Mouse (Mus musculus): ENCODE measurements around the gene Zcchc17. TPM values are rescaled to one million over a fixed set of nuclear protein-coding genes. Genes with fewer than 3 reads are reported as not detected.

Zcchc17 gene
- polyA plus RNA-seq, 1 experiment: 17.1 TPM

DNA sequence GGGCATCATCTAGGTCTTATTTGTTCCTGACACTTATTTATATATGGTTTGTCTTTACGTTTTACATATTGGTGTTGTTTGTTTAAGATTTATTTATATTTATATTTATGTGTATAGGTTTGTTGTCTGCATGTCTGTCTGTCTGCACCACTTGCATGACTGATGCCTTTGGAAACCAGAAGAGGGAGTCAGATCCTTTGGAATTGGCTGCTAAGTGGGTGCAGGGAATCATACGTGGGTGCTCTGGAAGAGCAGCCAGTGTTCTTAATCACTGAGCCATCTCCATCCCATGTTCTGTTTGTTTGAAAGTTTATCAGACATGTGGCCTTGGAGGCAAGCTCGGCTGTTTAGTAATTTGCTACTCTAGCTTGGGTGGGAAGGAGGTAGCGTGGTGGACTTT is 17.8 kb upstream of the Zcchc17 start:
- 59% methylated on average over 4 of the region's 4 CpGs for WGBS
- TF ChIP-seq CTCF (IDR thresholded peaks at IDR 0.05; ENCODE audit: extremely low read depth, insufficient read length, insufficient replicate concordance, low read depth, low read length): no peak
- TF ChIP-seq POLR2A (IDR thresholded peaks at IDR 0.05; ENCODE audit: low read depth, low read length): no peak
- no peaks in the 10 kb centered on the region for H3K27me3 ChIP-seq (ENCODE audit: control insufficient read depth, insufficient read depth, low read length)
- no peak overlapping the region for H3K4me3 ChIP-seq (ENCODE audit: low read depth, low read length)
- no peaks in the 10 kb centered on the region for H3K4me1 ChIP-seq (ENCODE audit: control insufficient read depth, insufficient read depth, insufficient read length, low read length)
- peaks cover 47% of the 10 kb centered on the region for H3K36me3 ChIP-seq (ENCODE audit: control insufficient read depth, insufficient read depth, low read length)
- H3K27ac ChIP-seq (ENCODE audit: insufficient read depth, low read depth, low read length): no peak overlapping the region

- H3K27me3 ChIP-seq (ENCODE audit: control insufficient read depth, insufficient read depth, low read length): no peaks in the 10 kb centered on the region
- TF ChIP-seq POLR2A (IDR thresholded peaks at IDR 0.05; ENCODE audit: low read depth, low read length): no peak
- TF ChIP-seq CTCF (IDR thresholded peaks at IDR 0.05; ENCODE audit: extremely low read depth, insufficient read length, insufficient replicate concordance, low read depth, low read length): no peak
- H3K4me1 ChIP-seq (ENCODE audit: control insufficient read depth, insufficient read depth, insufficient read length, low read length): no peaks in the 10 kb centered on the region
- no peak overlapping the region for H3K4me3 ChIP-seq (ENCODE audit: low read depth, low read length)
- H3K27ac ChIP-seq (ENCODE audit: insufficient read depth, low read depth, low read length): no peak overlapping the region
- H3K36me3 ChIP-seq (ENCODE audit: control insufficient read depth, insufficient read depth, low read length): peaks cover 46% of the 10 kb centered on the region
- 84% methylated on average over 4 of the region's 4 CpGs for WGBS
Measured at GRCm38 (mm10) chr4:130376675-130377074, 16.9 kb upstream of the Zcchc17 start.

DNA sequence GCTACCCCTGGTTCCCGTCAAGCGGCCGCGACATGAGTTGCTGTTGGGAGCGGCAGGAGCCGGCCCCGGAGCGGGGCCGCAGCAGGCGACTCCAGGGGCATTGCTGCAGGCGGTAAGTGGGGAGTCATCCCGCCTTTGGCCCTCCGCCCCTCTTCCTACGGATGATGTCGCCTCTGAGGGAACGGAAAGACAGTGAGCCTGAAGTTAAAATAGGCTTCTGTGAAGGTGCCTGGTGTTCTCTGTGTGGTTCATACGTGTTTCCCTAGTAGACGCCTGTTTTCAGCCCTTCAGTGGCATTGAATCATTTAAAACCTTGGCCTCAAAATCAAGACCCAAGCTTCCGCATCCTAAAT is 471 bp upstream of the Zcchc17 start:
- TF ChIP-seq POLR2A (IDR thresholded peaks at IDR 0.05; ENCODE audit: low read depth, low read length) (no peak), CTCF (IDR thresholded peaks at IDR 0.05; ENCODE audit: extremely low read depth, insufficient read length, insufficient replicate concordance, low read depth, low read length) (no peak)
- Histone ChIP-seq H3K4me1 (ENCODE audit: control insufficient read depth, insufficient read depth, insufficient read length, low read length) (peaks cover 3% of the 10 kb centered on the region; the same call in 1 of the 2 replicates), H3K4me3 (ENCODE audit: low read depth, low read length) (peak overlapping the region; percentile 87), H3K27me3 (ENCODE audit: control insufficient read depth, insufficient read depth, low read length) (no peaks in the 10 kb centered on the region), H3K27ac (ENCODE audit: insufficient read depth, low read depth, low read length) (0 out of 2 replicates have a peak overlapping the region, but pooled peaks have one; percentile 7), H3K36me3 (ENCODE audit: control insufficient read depth, insufficient read depth, low read length) (peaks cover 15% of the 10 kb centered on the region)
- 2% methylated on average over 19 of the region's 19 CpGs for WGBS

DNA sequence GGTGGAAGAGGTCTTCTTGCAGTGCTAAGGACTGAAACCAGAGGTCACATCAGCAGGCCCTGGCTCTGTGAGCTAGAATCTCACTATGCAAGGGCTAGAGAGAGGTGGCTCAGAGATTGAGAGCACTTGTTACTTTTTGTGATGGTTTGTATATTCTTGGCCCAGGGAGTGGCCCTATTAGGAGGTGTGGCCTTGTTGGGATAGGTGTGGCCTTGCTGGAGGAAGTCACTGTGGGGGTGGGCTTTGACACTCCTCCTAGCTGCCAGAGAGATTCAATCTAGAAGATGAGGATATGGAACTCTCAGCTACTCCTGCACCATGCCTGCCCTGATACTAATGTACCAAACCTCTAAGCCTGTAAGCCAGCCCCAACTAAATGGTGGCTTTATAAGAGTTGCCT is 1.8 kb downstream of the Zcchc17 start:
- Histone ChIP-seq H3K27ac (ENCODE audit: insufficient read depth, low read depth, low read length) (no peak overlapping the region), H3K4me1 (ENCODE audit: control insufficient read depth, insufficient read depth, insufficient read length, low read length) (peaks cover 3% of the 10 kb centered on the region; the same call in 1 of the 2 replicates), H3K4me3 (ENCODE audit: low read depth, low read length) (no peak overlapping the region), H3K36me3 (ENCODE audit: control insufficient read depth, insufficient read depth, low read length) (peaks cover 3% of the 10 kb centered on the region), H3K27me3 (ENCODE audit: control insufficient read depth, insufficient read depth, low read length) (no peaks in the 10 kb centered on the region)
- TF ChIP-seq POLR2A (IDR thresholded peaks at IDR 0.05; ENCODE audit: low read depth, low read length) (no peak), CTCF (IDR thresholded peaks at IDR 0.05; ENCODE audit: extremely low read depth, insufficient read length, insufficient replicate concordance, low read depth, low read length) (no peak)

- Histone ChIP-seq H3K27ac (ENCODE audit: insufficient read depth, low read depth, low read length) (0 out of 2 replicates have a peak overlapping the region, but pooled peaks have one; percentile 6), H3K36me3 (ENCODE audit: control insufficient read depth, insufficient read depth, low read length) (peaks cover 20% of the 10 kb centered on the region; the same call in 1 of the 2 replicates), H3K4me3 (ENCODE audit: low read depth, low read length) (no peak overlapping the region), H3K4me1 (ENCODE audit: control insufficient read depth, insufficient read depth, insufficient read length, low read length) (peaks cover 3% of the 10 kb centered on the region; the same call in 1 of the 2 replicates), H3K27me3 (ENCODE audit: control insufficient read depth, insufficient read depth, low read length) (no peaks in the 10 kb centered on the region)
- WGBS: 27% methylated on average over 7 of the region's 7 CpGs
- TF ChIP-seq CTCF (IDR thresholded peaks at IDR 0.05; ENCODE audit: extremely low read depth, insufficient read length, insufficient replicate concordance, low read depth, low read length): no peak
- TF ChIP-seq POLR2A (IDR thresholded peaks at IDR 0.05; ENCODE audit: low read depth, low read length): no peak
Measured at GRCm38 (mm10) chr4:130352588-130352987, 7.2 kb downstream of the Zcchc17 start.

DNA sequence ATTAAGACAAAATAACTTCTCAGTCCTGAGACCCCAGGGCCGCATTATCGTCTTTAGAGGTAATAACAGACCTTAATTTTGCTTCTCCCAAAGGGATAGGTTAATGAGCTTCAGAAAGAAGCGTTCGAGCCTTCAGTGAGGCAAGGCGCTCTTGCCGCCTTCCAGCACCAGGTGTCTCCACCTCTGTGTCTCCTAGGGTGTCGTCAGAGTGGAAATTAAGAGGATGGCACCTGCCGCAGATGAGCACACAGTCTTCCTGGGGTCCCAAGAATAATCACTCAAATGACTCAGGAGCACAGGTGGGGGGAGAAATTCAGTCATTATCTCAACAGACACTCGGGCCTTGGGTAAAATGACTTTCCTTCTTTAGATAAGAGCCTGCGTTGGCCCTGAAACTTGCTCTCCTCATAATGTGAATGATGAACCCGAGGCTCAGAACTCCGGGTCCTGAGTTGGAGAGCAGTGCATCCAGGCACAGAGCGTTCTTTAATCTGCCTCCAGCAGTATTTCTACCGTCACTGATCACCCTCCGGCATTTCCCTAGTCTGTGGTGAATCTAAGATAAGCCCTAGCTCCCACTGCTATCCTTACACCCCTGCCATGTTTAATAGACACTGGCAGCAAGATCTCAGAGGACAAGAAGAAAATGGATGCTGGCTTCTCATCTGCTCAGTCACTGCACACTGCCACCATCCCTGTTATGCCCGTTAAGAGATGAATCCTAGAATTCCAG is 8.9 kb downstream of the Zcchc17 start:
- TF ChIP-seq CTCF (IDR thresholded peaks at IDR 0.05; ENCODE audit: extremely low read depth, insufficient read length, insufficient replicate concordance, low read depth, low read length): no peak
- no peak for TF ChIP-seq POLR2A (IDR thresholded peaks at IDR 0.05; ENCODE audit: low read depth, low read length)
- Histone ChIP-seq H3K27ac (ENCODE audit: insufficient read depth, low read depth, low read length) (no peak overlapping the region), H3K4me1 (ENCODE audit: control insufficient read depth, insufficient read depth, insufficient read length, low read length) (peaks cover 3% of the 10 kb centered on the region; the same call in 1 of the 2 replicates), H3K27me3 (ENCODE audit: control insufficient read depth, insufficient read depth, low read length) (no peaks in the 10 kb centered on the region), H3K36me3 (ENCODE audit: control insufficient read depth, insufficient read depth, low read length) (peaks cover 20% of the 10 kb centered on the region; the same call in 1 of the 2 replicates), H3K4me3 (ENCODE audit: low read depth, low read length) (no peak overlapping the region)
- WGBS: 86% methylated on average over 16 of the region's 16 CpGs

DNA sequence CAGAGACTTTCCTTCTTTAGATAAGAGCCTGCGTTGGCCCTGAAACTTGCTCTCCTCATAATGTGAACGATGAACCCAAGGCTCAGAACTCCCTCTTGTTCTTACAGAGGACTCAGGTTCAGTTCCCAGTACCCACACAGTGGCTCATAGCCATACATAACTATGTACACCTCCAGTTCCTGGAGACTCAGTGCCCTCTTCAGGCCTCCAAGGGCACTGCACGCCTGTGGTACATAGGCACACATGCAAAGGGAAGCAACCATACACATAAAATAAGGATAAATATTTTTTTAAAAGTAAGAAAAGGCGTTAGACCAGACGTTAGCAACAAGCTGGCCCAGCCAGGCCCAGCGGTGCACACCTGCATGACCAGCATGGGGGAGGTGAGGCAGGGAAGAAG is 10.1 kb downstream of the Zcchc17 start:
- Histone ChIP-seq H3K4me3 (ENCODE audit: low read depth, low read length) (no peak overlapping the region), H3K27me3 (ENCODE audit: control insufficient read depth, insufficient read depth, low read length) (no peaks in the 10 kb centered on the region), H3K36me3 (ENCODE audit: control insufficient read depth, insufficient read depth, low read length) (peaks cover 20% of the 10 kb centered on the region; the same call in 1 of the 2 replicates), H3K27ac (ENCODE audit: insufficient read depth, low read depth, low read length) (no peak overlapping the region), H3K4me1 (ENCODE audit: control insufficient read depth, insufficient read depth, insufficient read length, low read length) (peaks cover 3% of the 10 kb centered on the region; the same call in 1 of the 2 replicates)
- 97% methylated on average over 6 of the region's 6 CpGs for WGBS
- TF ChIP-seq CTCF (IDR thresholded peaks at IDR 0.05; ENCODE audit: extremely low read depth, insufficient read length, insufficient replicate concordance, low read depth, low read length) (peak; percentile 18; the same call in 1 of the 2 replicates), POLR2A (IDR thresholded peaks at IDR 0.05; ENCODE audit: low read depth, low read length) (no peak)

Measured in small intestine, adult 2 months (tissue).